Mouse (Mus musculus) adrenal gland, postnatal 36 days (tissue): Measurements from ENCODE around the gene Agpat1. TPM values are rescaled to one million over a fixed set of nuclear protein-coding genes. Genes with fewer than 3 reads are reported as not detected.

ENCODE experiments used
- DNase-seq, 2 experiments: peaks; one replicate each; pipeline ENCODE4 v3.0.0; 2021; ENCODE audit warnings: mixed read lengths in 1 of 2
- long read RNA-seq, 2 experiments: library from polyadenylated mRNA; stranded (forward); transcript quantifications; one replicate each; pipeline ENCODE4 v2.0.0; 2021; ENCODE audit warnings: borderline sequencing depth in 2 of 2
- total RNA-seq, 2 experiments: library from RNA; stranded (reverse); gene quantifications; 2 replicates each; pipeline ENCODE4 v1.2.3; 2021

Gene Agpat1
- 100 to 1,000 TPM in 1 of 2 experiments, 10 to 100 TPM in 1; 99.4 to 109 TPM for total RNA-seq
- long read RNA-seq, experiment 1, transcript Agpat1-201 (7 exons, 2,190 nt) = major isoform, 22 of 46 reads
- long read RNA-seq, experiment 1, partial matches to known transcripts = 20 of 46 reads
- long read RNA-seq, experiment 1, other reads (novel, unspliced or antisense) = 3 of 46 reads
- long read RNA-seq, experiment 2, transcript Agpat1-201 (7 exons, 2,190 nt) = major isoform, 16 of 23 reads
- long read RNA-seq, experiment 2, partial matches to known transcripts = 2 of 23 reads
- long read RNA-seq, experiment 2, other reads (novel, unspliced or antisense) = 5 of 23 reads

GRCm38 (mm10) chr17:34604061-34604508 is at the start of gene Agpat1:
Agpat1 (plus strand) TSS chr17:34604262.
- DNase-seq = peak; percentile 99

- peak; percentile 87 to 90 for DNase-seq
Measured at GRCm38 (mm10) chr17:34555483-34555882, 48.6 kb upstream of the Agpat1 start.

GRCm38 (mm10) chr17:34556406-34556805 is 47.7 kb upstream of the Agpat1 start:
- no peak for DNase-seq

DNA sequence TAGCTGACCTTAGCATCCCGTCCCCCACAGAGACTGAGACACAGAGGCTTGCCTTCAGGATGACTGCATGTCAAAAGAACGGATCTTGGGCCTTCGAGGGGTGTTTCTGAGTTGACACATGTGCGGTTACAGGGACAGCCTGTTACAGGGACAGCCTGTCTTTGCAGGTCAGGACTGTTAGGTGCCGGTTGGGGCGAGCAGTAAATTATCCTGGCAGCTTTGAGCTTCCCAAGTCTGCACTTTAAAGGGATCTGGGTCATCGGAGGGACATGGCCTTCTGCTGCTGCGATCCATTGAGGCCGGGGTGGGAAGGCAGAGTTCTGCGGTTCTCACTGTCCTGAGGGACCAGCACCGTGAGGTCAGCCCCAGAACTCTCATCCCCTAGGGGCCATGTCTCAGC is 46.7 kb upstream of the Agpat1 start:
- DNase-seq = peak in 1 of 2 experiments; percentile 27

DNA sequence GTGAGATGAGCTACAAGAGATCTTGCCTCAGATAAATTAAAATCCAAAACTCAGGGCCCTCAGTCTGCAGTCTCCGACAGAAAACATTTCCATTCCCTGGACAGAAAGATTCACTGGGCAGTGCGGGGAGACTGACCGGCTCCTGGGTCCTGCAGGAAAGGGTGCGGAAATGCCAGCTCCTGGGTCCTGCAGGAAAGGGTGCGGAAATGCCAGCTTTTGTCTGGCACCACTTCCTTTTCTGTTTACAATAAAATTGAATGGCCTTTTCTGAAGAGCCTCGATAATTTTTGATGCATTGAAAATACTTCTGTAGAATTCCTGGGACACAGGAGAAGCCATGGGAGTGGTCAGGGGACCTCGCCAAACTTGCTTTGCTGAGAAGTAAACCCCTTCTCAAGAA is 44.9 kb upstream of the Agpat1 start:
- no peak for DNase-seq

- no peak for DNase-seq
Measured at GRCm38 (mm10) chr17:34559895-34560294, 44.2 kb upstream of the Agpat1 start.

DNA sequence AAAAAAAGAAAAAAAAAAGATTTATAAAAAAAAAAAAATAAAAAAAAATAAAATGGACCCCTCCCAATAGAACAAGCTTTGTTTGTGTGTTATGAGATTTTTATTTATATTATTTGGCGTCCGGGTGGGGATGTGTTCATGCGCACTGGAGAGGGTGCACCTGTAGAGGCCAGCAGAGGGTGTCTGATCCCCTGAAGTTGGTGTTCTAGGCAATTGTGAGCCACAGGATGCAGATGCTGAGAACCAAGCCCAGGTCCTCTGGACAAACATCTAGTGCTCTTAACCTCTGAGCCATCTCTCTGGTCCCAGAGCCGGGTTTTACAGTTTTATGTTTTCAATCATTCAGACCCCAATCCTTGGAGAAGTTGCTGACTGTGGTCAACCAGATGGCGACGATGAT is 43.6 kb upstream of the Agpat1 start:
- no peak for DNase-seq

- DNase-seq = no peak
Measured at GRCm38 (mm10) chr17:34561200-34561599, 42.9 kb upstream of the Agpat1 start.

DNA sequence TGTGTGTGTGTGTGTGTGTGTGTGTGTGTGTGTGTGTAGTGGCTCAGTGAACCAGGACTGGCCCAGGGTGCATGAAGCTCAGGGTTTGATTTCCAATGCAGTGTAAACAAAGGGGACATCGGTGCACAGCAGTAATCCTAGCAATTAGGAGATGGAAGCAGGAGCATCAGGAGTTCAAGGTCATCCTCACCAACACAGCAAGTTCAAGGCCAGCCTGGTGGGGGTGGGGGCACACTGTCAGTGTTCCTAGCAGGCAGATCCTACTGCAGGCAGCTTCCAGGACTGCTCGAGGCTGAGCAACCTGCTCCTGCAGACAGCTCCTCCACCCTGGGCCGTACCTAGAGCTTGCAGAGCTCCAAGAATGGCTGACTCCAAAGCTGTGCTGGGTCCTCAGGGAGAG is 41.5 kb upstream of the Agpat1 start:
- no peak for DNase-seq

- no peak for DNase-seq
Measured at GRCm38 (mm10) chr17:34563354-34563753, 40.7 kb upstream of the Agpat1 start.

DNA sequence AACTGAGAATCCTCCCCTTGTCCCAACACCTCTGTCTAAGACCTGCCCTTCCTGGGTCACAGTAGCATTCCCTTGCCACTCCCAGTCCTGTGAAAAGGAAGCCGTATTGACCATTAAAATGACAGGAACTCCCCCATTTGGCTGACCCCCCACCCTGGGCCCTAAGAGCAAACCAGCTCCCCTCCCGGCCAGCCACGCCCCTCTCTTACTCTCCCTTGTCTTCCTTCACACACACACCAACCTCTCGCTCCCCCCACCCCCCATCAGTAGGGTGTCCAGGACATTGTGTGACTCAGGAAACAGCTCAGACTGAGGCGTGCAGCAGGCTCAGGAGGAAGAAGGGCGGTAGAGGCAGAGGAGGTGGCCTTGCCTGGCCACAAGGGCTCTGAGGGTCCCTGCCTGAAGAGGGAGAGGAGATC is 40.0 kb upstream of the Agpat1 start, which contains the start of gene Notch4:
TSS of gene Notch4 (plus strand) at position 266 of the 419 bp plus-strand sequence.
- peak; percentile 49 to 75 for DNase-seq

- DNase-seq = peak; percentile 51 to 55
Measured at GRCm38 (mm10) chr17:34564796-34565195, 39.3 kb upstream of the Agpat1 start.

DNA sequence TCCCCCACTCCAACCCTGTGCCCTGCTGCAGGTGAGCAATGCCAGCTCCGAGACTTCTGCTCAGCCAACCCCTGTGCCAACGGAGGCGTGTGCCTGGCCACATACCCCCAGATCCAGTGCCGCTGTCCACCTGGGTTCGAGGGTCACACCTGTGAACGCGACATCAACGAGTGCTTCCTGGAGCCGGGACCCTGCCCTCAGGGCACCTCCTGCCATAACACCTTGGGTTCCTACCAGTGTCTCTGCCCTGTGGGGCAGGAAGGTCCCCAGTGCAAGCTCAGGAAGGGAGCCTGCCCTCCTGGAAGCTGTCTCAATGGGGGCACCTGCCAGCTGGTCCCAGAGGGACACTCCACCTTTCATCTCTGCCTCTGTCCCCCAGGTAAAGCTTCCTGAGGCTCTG is 36.8 kb upstream of the Agpat1 start:
- DNase-seq = no peak

DNA sequence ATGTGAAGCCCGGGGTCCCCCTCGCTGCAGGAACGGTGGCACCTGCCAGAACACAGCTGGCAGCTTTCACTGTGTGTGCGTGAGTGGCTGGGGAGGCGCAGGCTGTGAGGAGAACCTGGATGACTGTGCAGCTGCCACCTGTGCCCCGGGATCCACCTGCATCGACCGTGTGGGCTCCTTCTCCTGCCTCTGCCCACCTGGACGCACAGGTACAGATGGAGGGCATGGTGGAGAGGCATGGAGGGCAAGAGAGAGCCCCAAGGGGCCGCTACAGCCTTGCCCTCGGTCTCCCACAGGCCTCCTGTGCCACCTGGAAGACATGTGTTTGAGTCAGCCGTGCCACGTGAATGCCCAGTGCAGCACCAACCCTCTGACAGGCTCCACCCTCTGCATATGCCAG is 35.6 kb upstream of the Agpat1 start:
- no peak for DNase-seq

GRCm38 (mm10) chr17:34569919-34570318 is 34.1 kb upstream of the Agpat1 start:
- no peak for DNase-seq

DNA sequence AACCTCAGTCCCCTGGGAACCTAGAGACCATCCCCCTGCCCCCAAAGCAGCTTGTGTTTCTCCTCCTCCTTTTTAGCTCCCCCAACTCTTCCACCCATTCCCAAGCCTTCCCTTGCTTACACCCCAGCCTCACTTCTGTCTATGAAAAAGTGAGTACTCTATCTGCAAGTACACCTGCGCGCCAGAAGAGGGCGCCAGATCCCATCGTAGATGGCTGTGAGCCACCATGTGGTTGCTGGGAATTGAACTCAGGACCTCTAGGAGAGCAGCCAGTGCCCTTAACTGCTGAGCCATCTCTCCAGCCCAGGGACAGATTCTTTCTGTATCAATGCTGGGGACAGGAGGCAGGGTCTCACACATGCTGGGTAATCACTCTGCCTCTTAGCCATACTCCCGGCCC is 32.2 kb upstream of the Agpat1 start:
- DNase-seq = no peak

GRCm38 (mm10) chr17:34572361-34572760 is 31.7 kb upstream of the Agpat1 start:
- DNase-seq = no peak

GRCm38 (mm10) chr17:34576577-34576976 is 27.5 kb upstream of the Agpat1 start:
- DNase-seq = no peak

DNA sequence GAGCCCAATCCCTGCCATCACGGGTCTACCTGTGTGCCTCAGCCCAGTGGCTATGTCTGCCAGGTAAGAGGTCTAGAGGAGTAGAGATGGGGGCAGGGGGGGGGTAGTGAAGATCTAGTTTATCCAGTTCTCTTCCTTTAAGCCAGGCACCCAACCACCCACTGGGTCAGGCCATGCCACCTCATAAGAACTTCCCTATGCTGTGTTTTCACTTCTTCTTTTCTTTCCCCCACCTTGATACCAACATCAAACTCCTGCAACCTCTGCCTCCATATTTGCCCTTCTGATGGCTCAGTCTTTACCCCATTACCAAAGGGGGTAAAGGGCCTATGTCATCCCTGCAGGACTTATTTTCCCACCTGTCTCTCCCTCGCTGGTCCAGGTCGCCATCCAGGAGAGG is 26.0 kb upstream of the Agpat1 start:
- no peak for DNase-seq

DNA sequence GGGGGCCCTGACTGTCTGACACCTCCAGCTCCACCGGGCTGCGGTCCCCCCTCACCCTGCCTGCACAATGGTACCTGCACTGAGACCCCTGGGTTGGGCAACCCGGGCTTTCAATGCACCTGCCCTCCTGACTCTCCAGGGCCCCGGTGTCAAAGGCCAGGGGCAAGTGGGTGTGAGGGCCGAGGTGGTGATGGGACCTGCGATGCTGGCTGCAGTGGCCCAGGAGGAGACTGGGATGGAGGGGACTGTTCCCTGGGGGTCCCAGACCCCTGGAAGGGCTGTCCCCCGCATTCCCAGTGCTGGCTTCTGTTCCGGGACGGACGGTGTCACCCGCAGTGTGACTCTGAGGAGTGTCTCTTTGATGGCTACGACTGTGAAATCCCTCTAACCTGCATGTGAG is 21.5 kb upstream of the Agpat1 start:
- DNase-seq = no peak

- peak in 1 of 2 experiments; percentile 65 for DNase-seq
Measured at GRCm38 (mm10) chr17:34583397-34583796, 20.7 kb upstream of the Agpat1 start.

DNA sequence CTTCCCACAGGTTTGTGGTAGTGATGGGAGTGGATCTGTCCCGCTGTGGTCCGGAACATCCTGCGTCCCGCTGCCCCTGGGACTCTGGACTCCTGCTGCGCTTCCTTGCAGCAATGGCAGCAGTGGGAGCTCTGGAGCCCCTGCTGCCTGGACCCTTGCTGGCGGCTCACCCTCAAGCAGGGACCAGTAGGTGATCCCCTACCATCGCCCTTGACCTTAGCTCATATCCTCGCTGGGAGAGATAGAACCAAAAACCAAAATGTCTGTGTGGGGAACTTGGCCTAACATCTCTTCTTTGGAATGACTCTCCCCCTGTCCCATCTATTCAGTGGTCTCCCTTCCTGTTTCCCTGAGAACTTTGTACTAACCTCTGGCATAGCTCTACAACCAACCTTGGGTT is 20.2 kb upstream of the Agpat1 start:
- no peak for DNase-seq

DNA sequence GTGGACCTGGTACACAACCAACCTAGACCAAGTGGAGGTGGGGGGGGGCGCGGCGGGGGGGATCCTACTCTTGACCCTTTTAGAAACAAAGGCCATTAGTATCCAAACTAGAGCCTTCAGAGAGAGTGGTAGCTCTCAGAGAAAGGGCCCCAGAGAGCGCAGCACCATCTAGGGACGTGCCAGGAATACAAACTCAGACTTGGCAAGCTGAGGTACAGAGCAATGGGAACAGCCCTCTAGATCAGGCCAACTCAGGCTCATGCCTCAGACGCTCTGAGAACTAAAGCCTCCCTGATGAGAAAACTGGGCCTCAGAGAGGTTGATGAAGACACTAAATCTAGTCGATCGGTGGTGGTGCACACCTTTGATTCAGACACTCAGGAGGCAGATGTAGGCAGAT is 18.9 kb upstream of the Agpat1 start:
- DNase-seq = no peak
